Mouse (Mus musculus): ENCODE results near the gene Herc3.
"Not testable (repeated sequence)": the region's sequence is repeated elsewhere in the genome, so short reads cannot be mapped to it uniquely, and the experiment has no call there.

Herc3 gene

DNA sequence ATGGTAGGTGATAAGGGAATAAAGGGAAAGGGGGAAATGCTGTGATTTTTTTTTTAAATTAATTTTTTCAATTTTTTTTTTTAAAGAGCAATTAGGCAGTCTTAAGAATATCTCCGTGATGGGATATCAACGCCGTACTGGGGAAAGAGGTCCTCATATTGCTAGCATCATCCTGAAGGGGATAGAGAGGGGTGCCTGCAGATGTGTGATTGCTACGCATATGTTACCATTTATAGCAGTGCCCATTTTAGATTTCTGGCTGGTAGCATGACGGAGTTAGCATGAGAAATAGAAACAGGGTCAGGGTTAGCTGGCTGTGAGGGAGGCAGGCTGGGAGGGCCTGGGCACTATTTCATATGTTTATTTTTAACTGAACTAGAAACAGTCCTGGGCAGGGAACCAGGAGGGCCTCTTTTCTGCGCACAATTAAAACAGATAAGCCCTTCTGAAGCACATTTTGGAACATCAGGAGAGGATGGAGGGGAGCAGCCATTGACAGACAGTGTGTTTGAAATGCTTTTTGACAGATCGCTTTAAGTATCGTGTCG lies 31.3 kb downstream of the Herc3 start:
- peak; percentile 4 for DNase-seq

DNA sequence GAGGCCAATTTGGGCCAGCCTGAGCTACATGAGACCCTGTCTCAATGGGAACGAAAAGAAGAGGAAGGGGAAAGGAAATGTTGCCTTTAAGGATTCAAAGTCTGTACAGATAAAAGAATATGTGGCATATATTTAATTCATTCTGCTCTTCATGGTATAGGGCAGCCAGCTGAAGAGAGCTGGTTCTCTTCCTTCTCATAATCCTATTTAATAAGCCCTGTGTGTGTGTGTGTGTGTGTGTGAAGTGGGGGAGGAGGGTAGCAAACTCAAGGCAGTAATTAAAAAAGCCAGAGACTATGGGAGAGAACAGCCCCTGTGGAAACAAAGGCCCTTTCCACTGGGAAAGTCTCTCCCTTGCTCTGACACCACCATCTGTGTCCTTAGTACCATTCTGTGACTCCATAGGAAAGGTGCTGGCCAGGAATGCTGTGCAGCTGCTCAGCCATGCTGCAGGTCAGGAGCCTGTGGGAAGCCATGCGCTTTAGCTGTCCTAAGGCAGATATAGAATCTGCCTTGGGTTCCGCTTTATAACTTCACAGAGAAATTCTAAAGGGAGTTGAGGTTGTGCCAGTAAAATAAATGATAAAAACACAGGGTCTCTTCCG lies 32.5 kb downstream of the Herc3 start:
- DNase-seq: no peak

DNA sequence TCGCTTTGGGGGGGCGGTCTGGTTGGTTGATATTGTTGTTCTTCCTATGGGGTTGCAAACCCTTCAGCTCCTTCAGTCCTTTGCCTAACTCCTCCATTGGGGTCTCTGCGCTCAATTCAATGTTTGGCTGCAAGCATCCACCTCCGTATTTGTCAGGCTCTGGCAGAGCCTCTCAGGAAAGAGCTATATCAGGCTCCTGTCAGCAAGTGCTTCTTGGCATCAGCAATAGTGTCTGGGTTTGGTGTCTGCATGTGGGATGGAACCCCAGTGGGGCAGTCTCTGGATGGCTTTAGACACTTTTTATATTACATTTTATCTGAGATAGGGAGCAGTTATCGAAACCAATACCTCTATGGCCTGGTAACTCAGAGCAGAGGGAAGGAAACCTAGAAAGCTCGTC lies 36.6 kb downstream of the Herc3 start:
- not testable (repeated sequence) for DNase-seq

DNA sequence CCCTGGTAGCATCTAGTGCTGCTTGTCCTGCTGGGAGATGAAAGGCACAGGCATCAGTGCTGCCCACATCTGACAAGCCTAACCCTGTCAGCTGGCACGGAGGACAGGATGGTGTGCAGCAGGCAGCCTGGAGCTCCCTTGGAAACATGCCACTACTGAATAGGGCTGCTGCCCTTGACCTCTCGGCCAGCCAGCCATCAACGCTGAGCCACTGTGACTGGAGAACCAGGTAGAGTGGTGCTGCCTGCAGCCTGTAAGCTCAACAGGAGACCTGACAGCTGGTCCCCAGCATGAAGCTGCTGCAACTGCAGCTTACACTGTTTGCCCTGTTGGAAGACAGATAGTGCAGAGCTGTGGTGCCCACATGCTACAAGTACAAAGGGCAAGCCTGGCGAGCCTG lies 48.3 kb downstream of the Herc3 start:
- DNase-seq: no peak

DNA sequence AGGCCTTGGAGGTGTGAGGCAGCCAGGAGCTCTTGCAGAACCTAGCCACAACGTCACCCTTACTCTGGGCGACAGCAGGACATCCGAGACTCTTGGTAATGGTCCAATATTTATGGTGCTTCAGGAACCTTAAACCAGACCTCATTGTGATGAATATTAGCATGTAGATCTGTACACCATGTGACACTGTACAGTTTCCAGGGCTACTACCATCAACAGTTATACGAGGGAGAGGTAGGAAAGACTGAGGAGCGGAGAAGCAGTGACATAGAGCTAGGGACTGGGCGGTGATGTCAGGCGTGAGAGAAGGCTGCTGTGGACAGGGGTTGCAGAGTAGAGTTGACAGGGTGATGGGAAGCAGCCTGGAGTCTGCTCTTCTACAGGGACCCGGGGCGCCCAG lies 48.7 kb downstream of the Herc3 start:
- no peak for DNase-seq

DNA sequence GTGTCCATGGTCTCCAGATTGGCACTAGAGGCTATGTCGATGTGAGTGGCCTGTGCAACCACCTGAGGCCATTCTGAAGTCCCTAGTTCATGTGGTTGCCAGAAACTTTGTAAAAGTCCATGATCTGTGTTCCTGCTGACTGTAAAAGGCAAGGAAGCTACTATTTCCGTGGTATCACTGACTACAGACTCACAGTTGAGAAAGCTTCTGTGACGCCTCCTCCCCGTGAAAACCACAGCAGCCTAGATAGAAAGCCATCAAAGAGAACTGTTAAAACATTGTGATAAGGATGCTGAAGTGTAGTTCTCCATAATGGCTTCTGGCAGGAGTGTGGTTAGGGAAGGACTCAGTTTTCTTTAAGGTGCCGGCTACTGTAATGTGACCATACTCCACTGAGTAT lies 49.6 kb downstream of the Herc3 start:
- DNase-seq: no peak

DNA sequence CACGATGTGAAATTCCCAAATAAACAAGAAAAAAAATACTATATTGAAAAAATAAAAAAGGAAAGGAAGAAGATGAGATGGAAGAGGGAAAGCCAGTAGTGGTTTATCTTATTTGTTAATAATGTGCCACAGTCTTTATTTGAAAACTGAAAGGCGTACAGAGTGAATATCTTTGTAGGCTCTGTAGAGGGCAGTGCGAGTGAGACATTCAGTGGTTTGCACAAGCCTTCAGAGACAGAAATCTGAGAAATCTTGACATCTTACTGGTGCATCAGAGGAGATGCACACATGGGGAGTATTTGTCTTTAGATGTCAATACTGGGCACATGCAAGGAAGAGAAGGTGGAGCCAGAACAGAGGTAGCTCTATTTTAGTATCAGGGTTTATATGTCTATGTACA lies 50.1 kb downstream of the Herc3 start:
- DNase-seq: no peak

DNA sequence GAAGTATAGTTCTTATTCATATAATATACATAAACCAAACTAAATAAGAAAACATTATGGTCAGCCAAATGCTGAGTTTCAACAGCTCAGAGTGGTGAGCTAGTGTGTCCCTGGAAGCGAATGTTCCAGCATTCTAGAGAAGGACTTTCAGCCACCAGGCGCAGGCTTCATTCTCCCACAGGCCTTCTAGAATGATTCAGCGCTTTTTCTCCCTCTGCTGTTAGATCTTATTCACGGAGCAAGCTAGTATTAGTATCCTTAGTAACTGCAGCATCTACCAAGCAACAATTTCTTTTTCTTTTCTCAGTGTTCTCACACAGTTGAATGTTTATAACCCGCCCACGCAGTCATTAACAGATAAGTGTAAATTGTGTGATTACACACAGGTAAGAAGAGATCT lies 51.0 kb downstream of the Herc3 start:
- DNase-seq: no peak

DNA sequence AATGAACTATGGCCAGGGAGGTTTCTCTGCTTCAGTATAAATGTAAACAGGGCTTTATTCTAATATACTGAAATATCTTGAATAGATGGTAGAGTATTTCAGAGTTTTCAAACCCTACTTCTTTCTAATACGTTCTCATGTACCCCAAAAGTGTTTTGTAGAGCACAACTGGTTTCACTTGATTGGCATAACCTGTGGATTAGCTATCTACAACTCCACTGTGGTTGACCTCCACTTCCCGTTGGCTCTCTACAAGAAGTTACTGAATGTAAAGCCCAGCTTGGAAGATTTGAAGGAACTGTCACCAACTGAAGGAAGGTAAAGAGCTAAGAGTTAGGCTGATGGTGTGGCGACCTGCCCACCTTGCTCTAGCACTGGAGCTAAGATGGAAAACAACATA lies 58.7 kb downstream of the Herc3 start:
- no peak for DNase-seq

DNA sequence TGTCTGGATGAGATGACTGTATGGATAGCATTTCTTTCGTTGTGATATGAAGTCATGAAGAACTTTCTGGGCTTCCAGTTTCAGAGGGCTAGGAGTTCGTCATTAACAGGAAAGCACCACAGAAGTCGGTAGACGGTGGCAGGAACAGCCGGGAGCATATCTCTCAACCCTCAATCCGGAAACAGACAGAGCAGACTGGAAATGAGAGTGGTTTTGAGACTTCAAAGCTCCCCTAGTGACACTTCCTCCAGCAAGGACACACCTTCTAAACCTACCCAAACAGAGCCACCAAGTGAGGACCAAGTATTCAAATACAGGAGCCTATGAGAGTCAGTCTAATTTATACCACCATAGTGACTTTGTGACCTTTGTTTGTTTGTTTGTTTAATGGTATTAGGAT lies 62.0 kb downstream of the Herc3 start:
- DNase-seq: no peak

DNA sequence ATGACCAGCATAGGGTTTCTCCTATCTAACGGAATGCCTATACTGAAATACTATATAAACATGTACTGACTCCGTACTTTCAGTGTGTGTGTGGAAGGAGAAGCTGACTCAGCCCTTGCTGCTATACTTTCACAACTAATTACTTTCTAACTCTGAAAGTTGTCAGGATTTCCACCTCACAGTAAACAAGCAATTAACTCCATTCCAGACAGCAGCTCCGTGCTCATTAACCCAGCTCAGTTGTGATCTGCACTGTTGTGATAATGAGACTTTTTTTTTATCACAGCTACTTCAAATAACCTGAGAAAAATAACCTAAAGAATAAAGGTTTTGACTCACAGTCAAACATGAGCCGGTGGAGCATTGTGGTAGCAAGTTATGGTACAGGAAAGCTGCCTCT lies 63.7 kb downstream of the Herc3 start:
- no peak for DNase-seq

DNA sequence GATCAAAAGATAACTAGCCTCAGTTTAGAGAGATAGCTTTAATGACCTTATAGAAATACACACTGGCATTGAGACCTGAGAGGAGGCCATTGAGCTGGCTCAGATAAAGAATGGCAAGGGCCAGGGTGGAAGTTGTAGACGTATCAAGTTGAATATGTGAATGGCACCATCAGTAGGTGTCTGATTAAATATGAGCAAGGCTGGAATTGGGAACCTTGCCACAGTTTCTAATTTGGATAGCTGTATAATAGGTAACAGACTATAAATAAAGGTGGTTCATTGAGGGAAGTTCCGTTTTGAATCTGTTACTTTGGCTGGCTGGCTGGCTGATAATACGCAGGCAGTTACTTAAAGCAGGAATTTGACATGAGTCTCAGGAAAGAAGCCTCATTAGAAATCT lies 65.4 kb downstream of the Herc3 start:
- DNase-seq: no peak

DNA sequence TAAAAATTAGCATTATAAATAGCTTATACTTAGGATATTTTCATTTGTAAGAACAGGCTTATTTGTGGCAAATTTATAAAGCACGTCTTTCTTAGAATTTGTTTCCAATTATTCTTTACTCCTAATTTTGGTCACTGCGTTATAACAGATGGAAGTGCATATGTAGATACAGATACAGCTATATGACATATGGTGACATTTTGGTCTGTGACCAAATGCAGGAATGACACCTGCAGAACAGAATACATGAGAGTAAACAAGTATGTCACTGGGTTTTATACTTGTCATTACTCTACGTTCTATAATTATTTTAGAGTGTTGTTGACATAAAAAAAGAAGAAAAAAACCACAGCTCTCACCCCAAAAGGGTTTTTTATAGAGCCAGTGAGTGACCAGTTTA lies 67.8 kb downstream of the Herc3 start:
- DNase-seq: no peak

DNA sequence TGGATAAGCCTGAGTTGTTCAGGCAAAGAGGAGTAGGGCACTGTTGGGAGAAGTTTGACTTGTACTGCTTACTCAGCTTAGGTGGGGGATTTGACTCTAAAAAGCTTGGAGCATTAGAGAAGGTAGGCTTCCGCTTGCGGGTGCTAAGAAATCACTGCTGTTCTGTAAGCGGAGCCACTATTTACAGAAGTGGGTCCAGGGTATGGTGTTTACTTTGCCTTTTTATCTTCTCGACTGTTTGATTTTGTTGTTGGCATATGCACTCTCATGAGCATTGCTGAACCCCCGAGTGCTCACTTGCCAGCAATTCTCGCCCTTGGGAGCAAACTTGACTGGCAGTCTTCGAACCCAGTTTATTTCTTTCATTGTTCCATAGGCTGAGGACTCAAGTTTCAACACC lies 69.3 kb downstream of the Herc3 start:
- no peak for DNase-seq

DNA sequence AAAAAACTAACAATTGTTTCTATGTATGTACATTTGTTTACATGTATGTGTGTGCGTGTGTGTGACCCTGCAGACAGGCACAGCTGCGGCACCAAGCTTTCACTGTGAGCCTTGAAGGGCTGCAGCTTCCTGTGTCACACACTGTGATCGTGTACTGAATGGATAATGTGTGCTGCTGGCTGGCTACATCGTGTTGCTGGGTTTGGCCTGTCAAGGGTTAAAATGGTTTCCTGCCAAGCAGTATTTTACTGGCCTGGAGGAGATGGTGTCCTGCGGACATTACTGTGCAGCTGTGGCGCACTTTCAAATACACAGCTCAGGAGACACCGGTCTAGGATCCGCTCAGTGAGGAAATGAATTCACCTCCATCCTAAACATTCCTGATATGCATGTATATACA lies 71.9 kb downstream of the Herc3 start:
- DNase-seq: no peak

DNA sequence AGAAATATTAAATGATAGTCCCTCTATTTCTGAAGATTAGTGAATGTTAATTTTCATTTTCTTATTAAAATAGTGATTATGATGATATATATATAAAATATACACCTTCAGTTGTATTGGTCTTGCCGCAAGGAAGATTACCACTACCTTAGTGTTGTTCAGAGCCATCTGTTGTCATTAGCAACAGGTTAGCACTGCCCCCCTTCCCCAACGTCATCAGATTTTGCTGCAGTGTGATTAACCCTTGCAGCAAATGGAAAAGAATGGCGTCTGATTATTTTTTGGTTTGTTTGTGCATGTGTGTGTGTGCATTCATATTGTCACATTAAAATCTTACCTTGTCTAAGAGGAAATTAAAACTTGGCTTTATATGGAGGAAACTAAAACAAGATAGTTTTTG lies 73.3 kb downstream of the Herc3 start:
- no peak for DNase-seq

DNA sequence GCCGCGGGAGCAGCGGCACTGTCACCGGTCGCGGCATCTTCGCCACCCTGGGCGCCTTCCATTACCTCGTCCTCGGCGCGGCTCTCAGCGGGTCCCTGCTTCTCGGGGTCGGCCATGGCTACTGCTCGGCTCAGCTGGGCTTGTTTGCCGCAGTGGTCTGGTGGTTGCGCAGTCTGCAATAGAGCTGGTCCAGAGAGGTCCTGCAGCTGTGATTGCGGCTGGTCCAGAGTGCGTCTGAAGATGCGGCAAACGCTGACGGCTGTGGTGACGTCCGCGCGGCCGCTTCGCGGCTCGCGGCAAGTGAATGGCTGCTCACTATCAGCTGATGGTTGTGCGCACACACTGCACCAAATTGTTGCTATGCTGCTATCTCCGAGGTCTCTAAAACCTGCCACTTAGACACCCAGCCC lies 75.6 kb downstream of the Herc3 start, which contains the start of gene Nap1l5:
Gene Nap1l5, minus strand, starts transcription at position 225 of the 410 bp plus-strand sequence.
- no peak for DNase-seq

DNA sequence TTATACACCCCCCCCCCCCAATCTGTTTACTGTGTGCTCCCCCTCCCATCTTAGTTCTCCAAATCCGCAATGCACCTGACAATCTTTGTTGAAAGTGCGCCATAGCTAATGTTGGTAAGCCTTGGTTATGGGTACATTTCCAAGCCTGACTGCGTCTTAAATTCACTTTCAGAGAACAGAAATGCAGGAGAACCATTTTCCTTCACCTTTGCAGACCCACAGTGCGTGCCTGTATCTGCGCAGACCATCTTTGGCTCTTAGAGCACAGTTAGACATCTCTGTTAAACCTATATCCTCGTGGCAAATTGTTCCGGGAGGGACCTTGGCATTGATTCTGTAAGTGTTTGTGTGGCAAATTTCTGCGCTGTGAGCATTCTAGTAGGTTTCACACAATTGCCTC lies 76.1 kb downstream of the Herc3 start:
- DNase-seq: no peak

DNA sequence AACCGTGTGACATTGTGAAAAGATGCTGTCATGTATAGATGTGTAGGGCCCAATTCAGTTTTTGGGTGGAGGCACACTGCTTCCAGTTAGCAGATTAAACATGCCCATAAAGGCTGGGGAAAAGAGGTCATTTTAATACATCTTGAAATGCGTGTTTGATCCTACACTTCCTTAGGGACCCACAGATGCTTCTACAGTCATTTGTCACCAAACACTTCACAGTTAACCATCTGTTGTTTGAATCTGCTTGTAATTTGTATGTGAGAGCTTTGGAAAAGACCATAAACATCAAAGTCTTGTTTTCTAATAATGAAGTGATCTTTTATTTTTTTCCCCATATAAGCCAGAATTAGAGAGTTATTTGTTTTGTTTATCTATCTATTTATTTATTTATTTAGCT lies 76.5 kb downstream of the Herc3 start:
- DNase-seq: no peak

DNA sequence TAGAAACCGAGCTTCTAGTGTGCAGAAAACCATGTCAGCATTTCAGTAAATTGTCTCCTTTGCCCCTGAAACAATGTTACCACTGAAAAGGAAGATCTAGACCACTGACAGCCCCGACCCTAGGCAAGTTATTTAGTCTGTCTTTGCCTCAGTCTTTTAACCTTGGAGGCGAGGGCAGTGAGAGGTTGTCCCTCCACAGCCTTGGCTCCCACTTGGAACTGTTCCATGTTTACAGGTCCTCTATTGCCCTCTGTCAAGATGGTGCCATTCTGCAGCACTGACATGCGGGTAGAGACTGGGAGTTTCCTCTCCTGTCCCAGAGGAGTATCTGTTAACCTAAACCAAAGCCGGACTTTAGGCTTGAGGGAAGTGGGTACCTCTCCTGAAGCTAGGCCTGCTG lies 81.6 kb downstream of the Herc3 start:
- DNase-seq: no peak

DNA sequence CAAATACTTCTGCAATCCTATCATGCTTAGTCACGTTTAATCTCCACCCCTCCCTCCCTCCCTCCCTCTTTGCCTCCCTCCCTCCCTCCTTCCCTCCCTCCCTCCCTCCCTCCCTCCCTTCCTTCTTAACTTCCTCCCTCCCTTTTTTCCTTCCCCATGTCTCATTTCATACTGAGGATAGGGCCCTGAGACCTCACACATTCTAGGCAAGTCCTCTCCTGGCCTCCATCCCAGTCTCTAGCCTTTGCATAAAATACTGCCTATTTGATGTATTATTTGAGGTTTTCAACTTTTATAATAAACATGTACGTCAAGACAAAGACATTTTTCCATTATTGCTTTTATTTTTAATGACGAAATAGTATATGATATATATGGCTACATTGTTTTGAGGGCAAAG lies 82.3 kb downstream of the Herc3 start:
- no peak for DNase-seq

DNA sequence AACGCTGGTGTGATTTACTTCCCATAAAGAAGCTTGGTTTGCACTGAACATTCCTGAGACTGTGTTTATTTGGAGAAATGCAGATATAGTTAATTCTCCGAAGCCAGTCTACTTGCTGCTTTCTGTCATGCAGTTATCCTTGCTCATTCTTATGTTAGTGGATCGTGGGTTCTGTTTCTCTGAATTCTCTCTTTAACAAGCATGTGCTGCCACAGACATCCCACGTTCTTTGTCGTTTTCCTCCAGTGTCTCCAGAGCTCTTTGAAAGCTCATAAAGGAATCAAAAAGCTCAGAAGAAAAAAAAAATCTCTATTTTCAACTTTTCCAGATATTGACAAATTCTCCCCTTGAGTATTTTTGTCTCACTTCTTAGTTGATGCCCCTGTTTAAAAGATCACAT lies 82.7 kb downstream of the Herc3 start:
- no peak for DNase-seq

DNA sequence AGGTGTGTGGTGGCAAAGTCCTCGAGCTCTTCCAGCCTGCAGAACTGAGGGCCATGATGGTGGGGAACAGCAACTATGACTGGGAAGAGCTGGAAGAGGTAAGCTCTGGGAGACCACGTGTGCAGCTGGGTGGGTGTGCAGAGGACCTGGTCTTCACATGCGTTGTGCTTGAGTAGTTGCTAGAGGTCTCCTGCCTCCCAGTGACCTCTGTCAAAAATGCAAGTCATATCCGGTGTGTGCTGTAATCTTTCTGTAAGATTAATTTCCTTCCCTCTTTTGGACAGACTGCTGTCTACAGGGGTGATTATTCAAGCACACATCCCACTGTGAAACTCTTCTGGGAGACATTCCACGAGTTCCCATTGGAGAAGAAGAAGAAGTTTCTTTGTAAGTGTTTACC lies 85.2 kb downstream of the Herc3 start:
- no peak for DNase-seq

DNA sequence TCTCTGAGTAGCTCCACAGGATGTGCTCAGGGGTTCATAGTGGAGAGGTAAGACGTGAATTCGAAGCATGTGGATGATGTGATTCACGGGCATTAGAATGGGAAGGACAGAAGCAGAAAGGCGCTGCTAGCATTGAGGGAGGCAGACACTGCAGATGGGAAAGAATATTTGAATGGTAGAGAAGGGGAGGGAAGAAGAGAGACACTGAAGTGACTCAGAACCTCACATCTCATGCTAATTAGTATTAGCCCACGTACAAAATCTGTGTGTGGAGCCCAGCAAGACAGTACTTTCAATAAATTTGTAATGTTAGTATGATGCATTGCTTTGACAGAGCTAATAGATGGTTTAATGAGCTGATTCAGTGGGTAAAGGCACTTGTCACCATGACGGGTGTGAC lies 89.5 kb downstream of the Herc3 start:
- no peak for DNase-seq

DNA sequence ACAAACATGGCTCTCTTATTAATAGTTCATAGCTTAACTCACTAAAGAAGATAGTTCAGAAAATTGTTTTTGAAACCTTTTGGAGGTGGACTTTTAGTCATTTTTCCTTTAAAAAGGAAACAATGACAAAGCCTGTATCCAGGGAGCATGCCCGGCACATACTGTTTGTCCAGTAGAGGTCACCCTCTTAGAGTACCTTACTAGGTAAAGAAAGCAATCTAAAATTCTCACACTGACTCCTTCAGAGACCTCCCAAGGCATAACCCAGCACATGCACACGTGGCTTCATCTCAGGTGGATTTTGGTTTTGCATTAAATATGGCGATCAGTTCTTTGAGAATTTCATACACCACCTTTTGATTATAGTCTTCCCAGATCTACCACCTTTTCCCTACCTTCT lies 90.4 kb downstream of the Herc3 start:
- DNase-seq: no peak

DNA sequence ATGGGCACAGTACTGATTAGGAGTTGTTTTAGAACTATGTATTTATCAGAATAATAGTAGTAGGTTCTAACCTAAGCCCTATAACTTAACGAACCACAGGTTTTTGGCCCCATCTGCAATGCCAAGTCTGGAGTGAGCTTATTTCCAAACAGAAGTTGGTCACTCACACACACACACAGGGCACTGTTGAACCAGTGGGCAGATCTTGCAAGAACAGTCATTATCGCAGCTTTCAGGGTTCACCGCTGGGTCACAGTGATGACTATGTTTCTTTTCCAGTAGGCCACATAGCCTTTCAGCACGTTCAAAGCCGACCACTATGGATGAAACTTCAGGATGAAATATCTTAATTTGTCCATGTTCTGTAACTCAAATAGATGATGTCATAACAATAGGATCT lies 91.2 kb downstream of the Herc3 start:
- no peak for DNase-seq

Data from lung, postnatal 14 days (tissue).